Mouse (Mus musculus): ENCODE results near the gene Tlx3. TPM values are rescaled to one million over a fixed set of nuclear protein-coding genes. Genes with fewer than 3 reads are reported as not detected.

The Tlx3 gene
- polyA plus RNA-seq, 1 experiment from 2014 or later, result 83.5 TPM

- H3K9ac ChIP-seq, result no peak overlapping the region
- no peaks in the 10 kb centered on the region for H3K27me3 ChIP-seq (replicated peaks)
- no peak overlapping the region for H3K4me2 ChIP-seq (replicated peaks)
- no peak overlapping the region for H3K4me3 ChIP-seq
- no peak overlapping the region for H3K27ac ChIP-seq
- ATAC-seq (ENCODE audit: low FRiP score, low read depth), result no peak
- H3K9me3 ChIP-seq, result no peaks in the 10 kb centered on the region
- H3K36me3 ChIP-seq, result peaks cover 56% of the 10 kb centered on the region
- peaks cover 11% of the 10 kb centered on the region; the same call in 1 of the 2 replicates for H3K4me1 ChIP-seq
- 92% methylated on average over 3 of the region's 3 CpGs for WGBS
Observed at GRCm38 (mm10) chr11:33159741-33160140, 43.6 kb downstream of the Tlx3 start.

- Histone ChIP-seq H3K4me2 (replicated peaks) (no peak overlapping the region), H3K27ac (no peak overlapping the region), H3K27me3 (replicated peaks) (no peaks in the 10 kb centered on the region), H3K9me3 (no peaks in the 10 kb centered on the region), H3K4me1 (peaks cover 6% of the 10 kb centered on the region; the same call in 1 of the 2 replicates), H3K36me3 (peaks cover 71% of the 10 kb centered on the region), H3K4me3 (no peak overlapping the region), H3K9ac (no peak overlapping the region)
- WGBS, result 80% methylated on average over 2 of the region's 2 CpGs
- no peak for ATAC-seq (ENCODE audit: low FRiP score, low read depth)
Observed at GRCm38 (mm10) chr11:33157453-33158196, 45.8 kb downstream of the Tlx3 start.

- ATAC-seq (ENCODE audit: low FRiP score, low read depth), result no peak
- Histone ChIP-seq H3K4me3 (no peak overlapping the region), H3K36me3 (peaks cover 79% of the 10 kb centered on the region), H3K4me1 (peaks cover 6% of the 10 kb centered on the region; the same call in 1 of the 2 replicates), H3K27me3 (replicated peaks) (no peaks in the 10 kb centered on the region), H3K9ac (no peak overlapping the region), H3K4me2 (replicated peaks) (no peak overlapping the region), H3K9me3 (no peaks in the 10 kb centered on the region), H3K27ac (no peak overlapping the region)
- WGBS, result 90% methylated on average over 4 of the region's 4 CpGs
Observed at GRCm38 (mm10) chr11:33156436-33157015, 46.9 kb downstream of the Tlx3 start.

GRCm38 (mm10) chr11:33154459-33154858, 48.9 kb downstream of the Tlx3 start:
- no peak for ATAC-seq (ENCODE audit: low FRiP score, low read depth)
- H3K9ac ChIP-seq, result no peak overlapping the region
- no peaks in the 10 kb centered on the region for H3K27me3 ChIP-seq (replicated peaks)
- peaks cover 74% of the 10 kb centered on the region for H3K36me3 ChIP-seq
- no peak overlapping the region for H3K4me2 ChIP-seq (replicated peaks)
- H3K9me3 ChIP-seq, result no peaks in the 10 kb centered on the region
- WGBS, result 92% methylated on average over 3 of the region's 3 CpGs
- H3K4me1 ChIP-seq, result no peaks in the 10 kb centered on the region
- no peak overlapping the region for H3K27ac ChIP-seq
- no peak overlapping the region for H3K4me3 ChIP-seq

GRCm38 (mm10) chr11:33152997-33153396, 50.4 kb downstream of the Tlx3 start:
- 91% methylated on average over 1 of the region's 1 CpGs for WGBS
- Histone ChIP-seq H3K9me3 (no peaks in the 10 kb centered on the region), H3K27ac (no peak overlapping the region), H3K27me3 (replicated peaks) (no peaks in the 10 kb centered on the region), H3K4me2 (replicated peaks) (no peak overlapping the region), H3K4me3 (no peak overlapping the region), H3K9ac (no peak overlapping the region), H3K36me3 (peaks cover 62% of the 10 kb centered on the region), H3K4me1 (no peaks in the 10 kb centered on the region; the same call in 1 of the 2 replicates)
- no peak for ATAC-seq (ENCODE audit: low FRiP score, low read depth)

- H3K4me2 ChIP-seq (replicated peaks), result no peak overlapping the region
- no peak overlapping the region for H3K9ac ChIP-seq
- H3K36me3 ChIP-seq, result peaks cover 53% of the 10 kb centered on the region
- peaks cover 4% of the 10 kb centered on the region for H3K4me1 ChIP-seq
- no peak overlapping the region for H3K4me3 ChIP-seq
- no peak for ATAC-seq (ENCODE audit: low FRiP score, low read depth)
- H3K27me3 ChIP-seq (replicated peaks), result peaks cover 4% of the 10 kb centered on the region; the same call in 1 of the 2 replicates
- H3K27ac ChIP-seq, result no peak overlapping the region
- 75% methylated on average over 4 of the region's 4 CpGs for WGBS
- no peaks in the 10 kb centered on the region for H3K9me3 ChIP-seq
Observed at GRCm38 (mm10) chr11:33151780-33152145, 51.6 kb downstream of the Tlx3 start.

- H3K4me1 ChIP-seq, result peaks cover 7% of the 10 kb centered on the region
- 81% methylated on average over 3 of the region's 3 CpGs for WGBS
- H3K9me3 ChIP-seq, result no peaks in the 10 kb centered on the region
- H3K9ac ChIP-seq, result no peak overlapping the region
- H3K36me3 ChIP-seq, result peaks cover 48% of the 10 kb centered on the region
- ATAC-seq (ENCODE audit: low FRiP score, low read depth), result no peak
- no peak overlapping the region for H3K4me2 ChIP-seq (replicated peaks)
- H3K27ac ChIP-seq, result no peak overlapping the region
- H3K27me3 ChIP-seq (replicated peaks), result peaks cover 7% of the 10 kb centered on the region; the same call in 1 of the 2 replicates
- no peak overlapping the region for H3K4me3 ChIP-seq
Observed at GRCm38 (mm10) chr11:33151128-33151779, 52.1 kb downstream of the Tlx3 start.

Other genes with a start within 250 kb of the Tlx3 start
- 9.2 and 12.9 TPM in 2 replicates for gene Fgf18, start 56.2 kb downstream of the Tlx3 start, polyA plus RNA-seq (2016; fragmentation: Nextera tagmentation; extraction: Ambion mirVana)
- gene Npm1, start 40.4 kb downstream of the Tlx3 start, polyA plus RNA-seq (2016; fragmentation: Nextera tagmentation; extraction: Ambion mirVana), result 614 and 622 TPM in 2 replicates
- not detected in 2 replicates for gene Gm12117, start 73.1 kb upstream of the Tlx3 start, polyA plus RNA-seq (2016; fragmentation: Nextera tagmentation; extraction: Ambion mirVana)

Measured in neural tube, embryonic 12.5 days (tissue).